Comparison of ENCODE assay signal across 25 mouse cellular contexts in genomic region chr14:106008951-106009350, GRCm38 (mm10).
DNase-seq lines count a peak whose midpoint lies in the region; ATAC-seq and TF ChIP-seq lines count a peak whose summit lies in the region.
"Had no signal": no experiment of that assay in that cellular context is flagged by ENCODE, and none has a peak within 500 bp of the region (broad histone marks: within the 10 kb centered on the region; RNA-seq: fewer than 3 reads in every experiment).

No protein-coding gene starts in this region.

- no peak for TF ChIP-seq CTCF in lung, embryonic 14.5 days (IDR thresholded peaks at IDR 0.05; ENCODE audit: low read depth)
- no peak for TF ChIP-seq CTCF in lung, postnatal 0 days (IDR thresholded peaks at IDR 0.05)

- H3K27ac ChIP-seq in kidney, embryonic 15.5 days: peak overlapping the region; percentile 61
- no peak overlapping the region for H3K27ac ChIP-seq in lung, embryonic 14.5 days (ENCODE audit: low read depth)
- H3K27ac ChIP-seq in lung, postnatal 0 days (ENCODE audit: low read length): no peak overlapping the region
- H3K27ac ChIP-seq in ES-E14 (ENCODE audit: insufficient read depth, low read depth, low read length, poor library complexity, severe bottlenecking): no peak overlapping the region
- H3K27ac ChIP-seq: forebrain, embryonic 10.5 days; forebrain, embryonic 13.5 days; heart, embryonic 15.5 days; hindbrain, embryonic 10.5 days; hindbrain, embryonic 13.5 days had no signal

- 0 out of 2 replicates have a peak, but pooled peaks cover 2% of the 10 kb centered on the region for H3K4me1 ChIP-seq in kidney, embryonic 15.5 days
- H3K4me1 ChIP-seq in lung, embryonic 14.5 days (ENCODE audit: insufficient read depth): no peaks in the 10 kb centered on the region
- H3K4me1 ChIP-seq in lung, postnatal 0 days (ENCODE audit: insufficient read depth, low read depth, low read length): no peaks in the 10 kb centered on the region
- no peaks in the 10 kb centered on the region for H3K4me1 ChIP-seq in ES-E14 (ENCODE audit: control insufficient read depth in 2 of 2, insufficient read depth in 2 of 2, low read length in 2 of 2, poor library complexity in 1 of 2)
- H3K4me1 ChIP-seq: forebrain, embryonic 10.5 days; forebrain, embryonic 13.5 days; heart, embryonic 12.5 days; heart, embryonic 15.5 days; hindbrain, embryonic 10.5 days; hindbrain, embryonic 13.5 days had no signal

- H3K9me3 ChIP-seq in kidney, embryonic 15.5 days (replicated peaks): no peaks in the 10 kb centered on the region; the same call in 1 of the 2 replicates
- H3K9me3 ChIP-seq in lung, embryonic 14.5 days (ENCODE audit: low read depth, low read length): peaks cover 4% of the 10 kb centered on the region; the same call in 1 of the 2 replicates
- H3K9me3 ChIP-seq in lung, postnatal 0 days (ENCODE audit: low read length): no peaks in the 10 kb centered on the region
- H3K9me3 ChIP-seq in ES-E14 (ENCODE audit: control insufficient read depth, insufficient read depth, low read depth, low read length): no peaks in the 10 kb centered on the region
- H3K9me3 ChIP-seq: forebrain, embryonic 10.5 days; forebrain, embryonic 13.5 days; heart, embryonic 15.5 days; hindbrain, embryonic 10.5 days; hindbrain, embryonic 13.5 days had no signal

- no peaks in the 10 kb centered on the region for H3K27me3 ChIP-seq in kidney, embryonic 15.5 days
- no peaks in the 10 kb centered on the region for H3K27me3 ChIP-seq in lung, embryonic 14.5 days (ENCODE audit: insufficient read depth, low read length)
- H3K27me3 ChIP-seq in lung, postnatal 0 days (replicated peaks; ENCODE audit: insufficient read depth, low read length): no peaks in the 10 kb centered on the region
- H3K27me3 ChIP-seq: forebrain, embryonic 13.5 days; heart, embryonic 12.5 days; heart, embryonic 15.5 days; hindbrain, embryonic 13.5 days had no signal

- H3K9ac ChIP-seq in kidney, embryonic 15.5 days: no peak overlapping the region
- H3K9ac ChIP-seq in lung, embryonic 14.5 days: no peak overlapping the region
- no peak overlapping the region for H3K9ac ChIP-seq in lung, postnatal 0 days (replicated peaks; ENCODE audit: low read depth)
- no peak overlapping the region for H3K9ac ChIP-seq in ES-E14 (ENCODE audit: insufficient read depth, low read depth, low read length, poor library complexity, severe bottlenecking)
- H3K9ac ChIP-seq: forebrain, embryonic 13.5 days; heart, embryonic 12.5 days; heart, embryonic 15.5 days; hindbrain, embryonic 13.5 days had no signal

- no peak for TF ChIP-seq EP300 in lung, postnatal 0 days (IDR thresholded peaks at IDR 0.05)

- no peak overlapping the region for H3K4me2 ChIP-seq in kidney, embryonic 15.5 days
- H3K4me2 ChIP-seq in lung, embryonic 14.5 days: no peak overlapping the region
- no peak overlapping the region for H3K4me2 ChIP-seq in lung, postnatal 0 days (replicated peaks; ENCODE audit: low read depth, low read length)
- H3K4me2 ChIP-seq: forebrain, embryonic 13.5 days; heart, embryonic 12.5 days; heart, embryonic 15.5 days; hindbrain, embryonic 13.5 days had no signal

- H3K4me3 ChIP-seq in kidney, embryonic 15.5 days (replicated peaks): no peak overlapping the region
- H3K4me3 ChIP-seq in lung, embryonic 14.5 days (ENCODE audit: low read depth, low read length): no peak overlapping the region
- H3K4me3 ChIP-seq in lung, postnatal 0 days (ENCODE audit: low read depth, low read length): no peak overlapping the region
- H3K4me3 ChIP-seq in ES-E14 (ENCODE audit: insufficient read depth in 1 of 2, low read depth in 1 of 2, low read length in 2 of 2, poor library complexity in 1 of 2, severe bottlenecking in 1 of 2): no peak overlapping the region
- H3K4me3 ChIP-seq: forebrain, embryonic 10.5 days; forebrain, embryonic 13.5 days; heart, embryonic 12.5 days; heart, embryonic 15.5 days; hindbrain, embryonic 10.5 days; hindbrain, embryonic 13.5 days had no signal

- peak; percentile 40; the same call in 1 of the 2 replicates for ATAC-seq in kidney, embryonic 15.5 days (replicated peaks; ENCODE audit: low FRiP score)
- no peak; the same call in 1 of the 2 replicates for ATAC-seq in lung, embryonic 14.5 days (ENCODE audit: insufficient read depth)
- ATAC-seq in lung, postnatal 0 days: no peak
- ATAC-seq: CD4-positive, CD25-positive, alpha-beta regulatory T cell, adult 4 months; forebrain, embryonic 13.5 days; forebrain, embryonic 16.5 days; hindbrain, embryonic 16.5 days had no signal

- intact Hi-C loops in left cerebral cortex, postnatal 10 days (cut with DNase I): no loop called here

- 50% methylated on average over 3 of the region's 3 CpGs for WGBS in kidney, embryonic 15.5 days
- WGBS in lung, embryonic 14.5 days: 55% methylated on average over 3 of the region's 3 CpGs
- WGBS in lung, postnatal 0 days: 58% methylated on average over 3 of the region's 3 CpGs

- no peaks in the 10 kb centered on the region for H3K36me3 ChIP-seq in kidney, embryonic 15.5 days
- H3K36me3 ChIP-seq in lung, embryonic 14.5 days (ENCODE audit: insufficient read depth): no peaks in the 10 kb centered on the region
- no peaks in the 10 kb centered on the region for H3K36me3 ChIP-seq in lung, postnatal 0 days (ENCODE audit: insufficient read depth, low read length)
- H3K36me3 ChIP-seq in ES-E14 (ENCODE audit: control insufficient read depth, insufficient read depth, low read length, poor library complexity, severe bottlenecking): no peaks in the 10 kb centered on the region
- H3K36me3 ChIP-seq: forebrain, embryonic 10.5 days; heart, embryonic 12.5 days; heart, embryonic 15.5 days; hindbrain, embryonic 10.5 days; hindbrain, embryonic 13.5 days had no signal

- DNase-seq in kidney, postnatal 14 days: no peak
- peak; percentile 37 for DNase-seq in lung, embryonic 14.5 days
- no peak for DNase-seq in lung, postnatal 0 days (ENCODE audit: low spot score)
- peak; percentile 20 for DNase-seq in ES-E14 (ENCODE audit: low read depth, low spot score)
- no peak for DNase-seq in left cerebral cortex, postnatal 10 days (ENCODE audit: extremely low spot score in 1 of 2, low spot score in 2 of 2)
- no peak for DNase-seq in thymus, postnatal 25 days
- DNase-seq: adrenal gland, postnatal 10 days; adrenal gland, postnatal 36 days; cerebellum, adult 18-20 months; cerebellum, adult 9-10 months; cerebellum, postnatal 14 days; gastrocnemius, postnatal 25 days; heart, adult 18-20 months; heart, postnatal 10 days; heart, postnatal 36 days had no signal

- in situ Hi-C loops in ES-E14 (cut with MboI; ENCODE audit: low sequenced_read_pairs in 2 of 2, unreplicated experiment in 2 of 2): no loop called here

TF ChIP-seq in ES-E14, 5 proteins besides CTCF, POLR2A, EP300 and RAD21:
- TF ChIP-seq MAFK (IDR thresholded peaks at IDR 0.05; ENCODE audit: insufficient read depth, low read depth, low read length) (peak; percentile 70; the same call in 1 of the 2 replicates), ZNF384 (IDR thresholded peaks at IDR 0.05; ENCODE audit: low read depth, low read length) (no peak)
TF ChIP-seq in ES-E14: peak in this region for 1.

Comparison
In these comparisons a context has a peak if more than half of its experiments do, and no peak if none do; other contexts are left out.
1. DNase-seq: peak in lung, embryonic 14.5 days (single experiment) and ES-E14 (single experiment); none in kidney, postnatal 14 days (single experiment), lung, postnatal 0 days (single experiment), left cerebral cortex, postnatal 10 days (0 of 2) and thymus, postnatal 25 days (single experiment).